Mouse (Mus musculus) heart, adult 18-20 months (tissue): ENCODE data around the gene Qrfp. TPM values are rescaled to one million over a fixed set of nuclear protein-coding genes. Genes with fewer than 3 reads are reported as not detected.

Experiments used
- DNase-seq, 2 experiments: peaks; one replicate each; pipeline ENCODE4 v3.0.0; 2021 to 2022; ENCODE audit warnings: mixed read lengths in 1 of 2
- total RNA-seq, 2 experiments: library from RNA; stranded (reverse); gene quantifications; 2 replicates each; pipeline ENCODE4 v1.2.3; 2021

The Qrfp gene
- total RNA-seq, 2 experiments from 2014 or later = 0.10 TPM; not detected in 1

GRCm38 (mm10) chr2:31770781-31771441 lies 39.5 kb downstream of the Qrfp start:
- peak; percentile 87 to 92 for DNase-seq

GRCm38 (mm10) chr2:31769631-31770111 lies 40.7 kb downstream of the Qrfp start:
- peak; percentile 86 to 92 for DNase-seq

GRCm38 (mm10) chr2:31769115-31769514 lies 41.3 kb downstream of the Qrfp start:
- DNase-seq = peak; percentile 28 to 48

GRCm38 (mm10) chr2:31767815-31768214 lies 42.6 kb downstream of the Qrfp start:
- no peak for DNase-seq

- no peak for DNase-seq
These were observed 43.3 kb downstream of the Qrfp start for GRCm38 (mm10) chr2:31767104-31767503.

- DNase-seq = peak in 1 of 2 experiments; percentile 29
These were observed 47.1 kb downstream of the Qrfp start for GRCm38 (mm10) chr2:31763271-31763670.

- no peak for DNase-seq
These were observed 47.5 kb downstream of the Qrfp start for GRCm38 (mm10) chr2:31762853-31763252.

- DNase-seq = no peak
These were observed 48.2 kb downstream of the Qrfp start for GRCm38 (mm10) chr2:31762155-31762554.

GRCm38 (mm10) chr2:31761585-31761984 lies 48.8 kb downstream of the Qrfp start:
- peak; percentile 58 to 64 for DNase-seq

GRCm38 (mm10) chr2:31761115-31761531 lies 49.3 kb downstream of the Qrfp start:
- no peak for DNase-seq

- DNase-seq = no peak
These were observed 49.9 kb downstream of the Qrfp start for GRCm38 (mm10) chr2:31760486-31760885.

GRCm38 (mm10) chr2:31759751-31760460 lies 50.5 kb downstream of the Qrfp start:
- DNase-seq = peak; percentile 88 to 91

GRCm38 (mm10) chr2:31758966-31759365 lies 51.4 kb downstream of the Qrfp start:
- DNase-seq = no peak

GRCm38 (mm10) chr2:31757472-31757871 lies 52.9 kb downstream of the Qrfp start:
- no peak for DNase-seq

Other genes starting within 250 kb of the Qrfp start
- gene Fubp3, start 237.9 kb downstream of the Qrfp start, total RNA-seq = 10 to 100 TPM; 11.1 to 11.2 TPM
- gene Prdm12, start 170.5 kb downstream of the Qrfp start, total RNA-seq = not detected
- gene Exosc2, start 139.9 kb downstream of the Qrfp start, total RNA-seq = 10 to 100 TPM in 1 of 2 experiments, 1 to 10 TPM in 1; 8.2 to 10.1 TPM
- 10 to 100 TPM; 25.5 to 26.5 TPM for gene Abl1, start 122.2 kb downstream of the Qrfp start, total RNA-seq
- gene Fibcd1, start 35.4 kb upstream of the Qrfp start, total RNA-seq = not detected
- under 1 TPM; 0.67 to 0.75 TPM for gene Lamc3, start 76.7 kb upstream of the Qrfp start, total RNA-seq
- gene Aif1l, start 139.6 kb upstream of the Qrfp start, total RNA-seq = 1 to 10 TPM; 2.5 to 3.5 TPM
- gene Nup214, start 163.9 kb upstream of the Qrfp start, total RNA-seq = 10 to 100 TPM; 27.7 to 36.7 TPM